Mouse (Mus musculus) gonadal fat pad, adult 2 months (tissue): ENCODE data around the gene 4922502D21Rik. TPM values are rescaled to one million over a fixed set of nuclear protein-coding genes. Genes with fewer than 3 reads are reported as not detected.

Source experiments
- DNase-seq: peaks from one replicate; pipeline ENCODE4 v3.0.0-alpha.2; 2012; ENCODE audit warnings: low read depth
- polyA plus RNA-seq: library from polyadenylated mRNA; depleted of rRNA; stranded (reverse); fragments of >200 nt; gene quantifications from 2 replicates; pipeline ENCODE4 v1.2.3, GENCODE M21; 2012; rRNA removed

4922502D21Rik gene
- polyA plus RNA-seq, 1 experiment: 1.5 TPM

- no peak for DNase-seq
Observed at GRCm38 (mm10) chr6:129312499-129312898, 19.1 kb downstream of the 4922502D21Rik start.

- DNase-seq: no peak
Observed at GRCm38 (mm10) chr6:129304180-129304579, 27.4 kb downstream of the 4922502D21Rik start.

GRCm38 (mm10) chr6:129288708-129289107 is 42.9 kb downstream of the 4922502D21Rik start:
- DNase-seq: no peak

GRCm38 (mm10) chr6:129284384-129285104 is 47.1 kb downstream of the 4922502D21Rik start:
- DNase-seq: no peak

- DNase-seq: no peak
Observed at GRCm38 (mm10) chr6:129283271-129283670, 48.3 kb downstream of the 4922502D21Rik start.

GRCm38 (mm10) chr6:129276483-129276882 is 55.1 kb downstream of the 4922502D21Rik start:
- DNase-seq: no peak

GRCm38 (mm10) chr6:129275624-129276203 is 55.9 kb downstream of the 4922502D21Rik start:
- DNase-seq: no peak

- DNase-seq: no peak
Observed at GRCm38 (mm10) chr6:129275220-129275619, 56.4 kb downstream of the 4922502D21Rik start, which contains the start of gene Cd69. Cd69 (minus strand) TSS chr6:129275436.

GRCm38 (mm10) chr6:129274476-129274875 is 57.1 kb downstream of the 4922502D21Rik start:
- DNase-seq: no peak

GRCm38 (mm10) chr6:129273662-129274061 is 57.9 kb downstream of the 4922502D21Rik start:
- DNase-seq: no peak

Other genes with a start within 250 kb of the 4922502D21Rik start
- gene Clec2e, start 230.9 kb downstream of the 4922502D21Rik start, polyA plus RNA-seq: 0.06 and 0.14 TPM in 2 replicates
- 56.0 and 78.2 TPM in 2 replicates for gene Clec2d, start 151.2 kb downstream of the 4922502D21Rik start, polyA plus RNA-seq
- 0.16 and 0.47 TPM in 2 replicates for gene Cd69, start 56.4 kb downstream of the 4922502D21Rik start, polyA plus RNA-seq
- 2.1 and 2.7 TPM in 2 replicates for gene Clec12a, start 10.9 kb upstream of the 4922502D21Rik start, polyA plus RNA-seq
- 0.09 and 0.20 TPM in 2 replicates for gene Clec12b, start 54.1 kb upstream of the 4922502D21Rik start, polyA plus RNA-seq
- gene Clec1b, start 65.5 kb upstream of the 4922502D21Rik start, polyA plus RNA-seq: not detected in 2 replicates
- gene Clec9a, start 77.1 kb upstream of the 4922502D21Rik start, polyA plus RNA-seq: 0.78 and 0.98 TPM in 2 replicates
- gene Clec1a, start 120.2 kb upstream of the 4922502D21Rik start, polyA plus RNA-seq: 1.2 and 2.3 TPM in 2 replicates
- gene Olr1, start 175.4 kb upstream of the 4922502D21Rik start, polyA plus RNA-seq: 0.15 and 0.16 TPM in 2 replicates
- 0.07 and 0.33 TPM in 2 replicates for gene Tmem52b, start 180.8 kb upstream of the 4922502D21Rik start, polyA plus RNA-seq
- gene Gabarapl1, start 201.4 kb upstream of the 4922502D21Rik start, polyA plus RNA-seq: 103 and 116 TPM in 2 replicates
- gene Klre1, start 246.1 kb upstream of the 4922502D21Rik start, polyA plus RNA-seq: 0.18 and 0.20 TPM in 2 replicates